Mouse (Mus musculus): ENCODE measurements around the gene Olfr1424.
"Not testable (repeated sequence)": the region's sequence is repeated elsewhere in the genome, so short reads cannot be mapped to it uniquely, and the experiment has no call there.

The Olfr1424 gene

GRCm38 (mm10) chr19:12062582-12062981 is at the start of gene Olfr1424:
Olfr1424 (minus strand) TSS chr19:12062682.
- DNase-seq, result not testable (repeated sequence)

- no peak for DNase-seq
Measured at GRCm38 (mm10) chr19:12104541-12104940, 42.1 kb upstream of the Olfr1424 start.

- no peak for DNase-seq
Measured at GRCm38 (mm10) chr19:12103234-12103633, 40.8 kb upstream of the Olfr1424 start, which contains the start of gene Olfr1427. Olfr1427 (minus strand) TSS chr19:12103334.

GRCm38 (mm10) chr19:12091913-12092312 is 29.4 kb upstream of the Olfr1424 start, which contains the start of gene Olfr1426:
Olfr1426 (minus strand) TSS chr19:12092013.
- no peak for DNase-seq

GRCm38 (mm10) chr19:12077631-12078030 is 15.1 kb upstream of the Olfr1424 start, which contains the start of gene Olfr1425:
Olfr1425 (minus strand) TSS chr19:12077731.
- DNase-seq, result not testable (repeated sequence)

- not testable (repeated sequence) for DNase-seq
Measured at GRCm38 (mm10) chr19:12069546-12069945, 7.1 kb upstream of the Olfr1424 start.

- not testable (repeated sequence) for DNase-seq
Measured at GRCm38 (mm10) chr19:12067806-12068205, 5.3 kb upstream of the Olfr1424 start.

GRCm38 (mm10) chr19:12043163-12043562 is 19.3 kb downstream of the Olfr1424 start:
- DNase-seq, result no peak

GRCm38 (mm10) chr19:12041217-12041616 is 21.3 kb downstream of the Olfr1424 start, which contains the start of gene Olfr1423:
Olfr1423 (minus strand) TSS chr19:12041317.
- DNase-seq, result no peak

GRCm38 (mm10) chr19:12037727-12038126 is 24.8 kb downstream of the Olfr1424 start:
- no peak for DNase-seq

- DNase-seq, result no peak
Measured at GRCm38 (mm10) chr19:12026606-12027005, 35.9 kb downstream of the Olfr1424 start.

GRCm38 (mm10) chr19:12025333-12025732 is 37.1 kb downstream of the Olfr1424 start:
- DNase-seq, result no peak

GRCm38 (mm10) chr19:12024149-12024548 is 38.3 kb downstream of the Olfr1424 start:
- no peak for DNase-seq

- DNase-seq, result no peak
Measured at GRCm38 (mm10) chr19:12016192-12016591, 46.3 kb downstream of the Olfr1424 start.

- DNase-seq, result peak in 1 of 2 experiments; percentile 15
Measured at GRCm38 (mm10) chr19:12015708-12016107, 46.8 kb downstream of the Olfr1424 start.

- peak; percentile 41 to 46 for DNase-seq
Measured at GRCm38 (mm10) chr19:12013228-12013627, 49.3 kb downstream of the Olfr1424 start.

GRCm38 (mm10) chr19:12012615-12013014 is 49.9 kb downstream of the Olfr1424 start:
- no peak for DNase-seq

GRCm38 (mm10) chr19:12011560-12012556 is 50.6 kb downstream of the Olfr1424 start:
- DNase-seq, result peak; percentile 91 to 94

- peak; percentile 86 to 89 for DNase-seq
Measured at GRCm38 (mm10) chr19:12010916-12011559, 51.4 kb downstream of the Olfr1424 start.

- DNase-seq, result peak; percentile 68 to 74
Measured at GRCm38 (mm10) chr19:12010281-12010771, 52.2 kb downstream of the Olfr1424 start.

- DNase-seq, result peak; percentile 78 to 80
Measured at GRCm38 (mm10) chr19:12009501-12010280, 52.8 kb downstream of the Olfr1424 start.

All from cerebellum, postnatal 14 days (tissue).